Mouse (Mus musculus) C2C12 (cell line): ENCODE measurements around the gene Itpr3.

Experiments used
- CTCF ChIP-seq: IDR thresholded peaks from one replicate; pipeline ENCODE4 v1.5.1; 2011; ENCODE audit not compliant: control insufficient read depth, insufficient read depth, insufficient read length
- FOSL1 ChIP-seq: IDR thresholded peaks from one replicate; pipeline ENCODE4 v1.8.0; 2011; ENCODE audit warnings: mild to moderate bottlenecking, low read length; ENCODE audit not compliant: poor library complexity, insufficient read depth, severe bottlenecking
- MAX ChIP-seq: IDR thresholded peaks from one replicate; pipeline ENCODE4 v1.6.1; 2011; ENCODE audit warnings: mild to moderate bottlenecking, control low read depth
- USF1 ChIP-seq: IDR thresholded peaks from one replicate; pipeline ENCODE4 v1.6.1; 2011; ENCODE audit warnings: low read depth, mild to moderate bottlenecking, control low read depth, moderate library complexity

- TF ChIP-seq CTCF (no peak), MAX (no peak), FOSL1 (no peak), USF1 (no peak)
These were observed 16.0 kb downstream of the Itpr3 start for GRCm38 (mm10) chr17:27073126-27073525.
